In the genomic region with DNA sequence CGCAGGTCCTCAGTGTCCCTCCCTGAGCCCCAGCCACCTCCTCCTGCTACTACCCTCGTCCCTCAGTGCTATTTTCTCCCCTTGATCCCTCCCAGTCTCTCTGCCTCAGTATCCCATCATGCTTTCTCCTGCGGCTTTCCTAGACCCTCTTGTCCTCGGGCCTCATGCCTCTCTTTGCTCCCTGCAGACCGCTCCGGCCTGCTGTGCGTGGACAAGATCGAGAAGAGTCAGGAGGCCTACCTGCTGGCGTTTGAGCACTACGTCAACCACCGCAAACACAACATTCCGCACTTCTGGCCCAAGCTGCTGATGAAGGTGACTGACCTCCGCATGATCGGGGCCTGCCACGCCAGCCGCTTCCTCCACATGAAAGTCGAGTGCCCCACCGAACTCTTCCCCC, we compare ENCODE assay signal across 14 mouse cellular contexts. TPM values are rescaled to one million over a fixed set of nuclear protein-coding genes. Genes with fewer than 3 reads are reported as not detected.
A peak's percentile ranks its signal among the peaks of the same experiment; 100 is the strongest.
DNase-seq lines count a peak whose midpoint lies in the region; ATAC-seq lines count a peak whose summit lies in the region.
"Had no signal": no experiment of that assay in that cellular context is flagged by ENCODE, and none has a peak within 500 bp of the region (broad histone marks: within the 10 kb centered on the region; RNA-seq: fewer than 3 reads in every experiment).

No protein-coding gene starts in this region.

- H3K9ac ChIP-seq in hindbrain, embryonic 16.5 days (ENCODE audit: low read depth, low read length) = no peak overlapping the region
- H3K9ac ChIP-seq in hindbrain, embryonic 11.5 days (ENCODE audit: low read depth, low read length) = no peak overlapping the region
- H3K9ac ChIP-seq: liver, embryonic 14.5 days; neural tube, embryonic 13.5 days had no signal

- no peak overlapping the region for H3K4me2 ChIP-seq in hindbrain, embryonic 16.5 days (ENCODE audit: low read length)
- no peak overlapping the region for H3K4me2 ChIP-seq in hindbrain, embryonic 11.5 days (replicated peaks; ENCODE audit: low read depth, low read length)
- H3K4me2 ChIP-seq: neural tube, embryonic 13.5 days had no signal

- ATAC-seq in hindbrain, embryonic 16.5 days = no peak
- no peak for ATAC-seq in hindbrain, embryonic 11.5 days (ENCODE audit: low FRiP score)
- ATAC-seq: inflammation-experienced regulatory T-cells, adult 6 months had no signal

- no peaks in the 10 kb centered on the region for H3K9me3 ChIP-seq in hindbrain, embryonic 16.5 days (ENCODE audit: control insufficient read depth, low read length)
- no peaks in the 10 kb centered on the region for H3K9me3 ChIP-seq in hindbrain, embryonic 11.5 days (ENCODE audit: control insufficient read depth, low read length)
- H3K9me3 ChIP-seq: neural tube, embryonic 13.5 days had no signal

- peak; percentile 7 for DNase-seq in gastrocnemius, adult 18-20 months (ENCODE audit: low spot score)
- DNase-seq in gastrocnemius, postnatal 10 days = no peak
- DNase-seq in hindbrain, embryonic 11.5 days (ENCODE audit: low spot score) = no peak
- DNase-seq in thymus, postnatal 4 days = peak; percentile 9
- DNase-seq in thymus, postnatal 0 days (ENCODE audit: low spot score) = no peak
- no peak for DNase-seq in adrenal gland, adult (ENCODE audit: inconsistent age in 2 of 2, low spot score in 1 of 2)
- DNase-seq: B cell, adult 2 months; cerebellum, adult 9-10 months; embryo, embryonic 11 days; thymus, postnatal 36 days had no signal

- no peak overlapping the region for H3K4me3 ChIP-seq in hindbrain, embryonic 16.5 days (ENCODE audit: low read length)
- no peak overlapping the region for H3K4me3 ChIP-seq in hindbrain, embryonic 11.5 days (ENCODE audit: low read depth, low read length)
- H3K4me3 ChIP-seq: neural tube, embryonic 13.5 days had no signal

- peaks cover 37% of the 10 kb centered on the region for H3K4me1 ChIP-seq in hindbrain, embryonic 16.5 days (ENCODE audit: control insufficient read depth, insufficient read depth, low read depth, low read length)
- H3K4me1 ChIP-seq in hindbrain, embryonic 11.5 days (replicated peaks; ENCODE audit: control insufficient read depth, insufficient read depth, low read length) = peaks cover 8% of the 10 kb centered on the region

- peaks cover 51% of the 10 kb centered on the region for H3K36me3 ChIP-seq in hindbrain, embryonic 16.5 days (ENCODE audit: control insufficient read depth, insufficient read depth, low read length)
- no peaks in the 10 kb centered on the region; the same call in 1 of the 2 replicates for H3K36me3 ChIP-seq in hindbrain, embryonic 11.5 days (ENCODE audit: control insufficient read depth, insufficient read depth, low read length)

- peak overlapping the region; percentile 17; the same call in 1 of the 2 replicates for H3K27ac ChIP-seq in hindbrain, embryonic 16.5 days (ENCODE audit: low read depth, low read length)
- no peak overlapping the region for H3K27ac ChIP-seq in hindbrain, embryonic 11.5 days (ENCODE audit: low read depth, low read length)
- H3K27ac ChIP-seq: liver, embryonic 14.5 days had no signal

- H3K27me3 ChIP-seq in hindbrain, embryonic 16.5 days (replicated peaks; ENCODE audit: control insufficient read depth, insufficient read depth, low read length) = no peaks in the 10 kb centered on the region
- no peaks in the 10 kb centered on the region for H3K27me3 ChIP-seq in hindbrain, embryonic 11.5 days (ENCODE audit: control insufficient read depth, insufficient read depth, low read length)
- H3K27me3 ChIP-seq: neural tube, embryonic 13.5 days had no signal

- 84% methylated on average over 18 of the region's 18 CpGs for WGBS in hindbrain, embryonic 16.5 days
- 88% methylated on average over 18 of the region's 18 CpGs for WGBS in hindbrain, embryonic 11.5 days

RNA-seq across cellular contexts. Expression of a gene that starts 11.0 kb away (rescaled TPM):
- 100 to 1,000 TPM in 1 of 2 experiments, 10 to 100 TPM in 1; 74.0 to 126 TPM for total RNA-seq in gastrocnemius, adult 18-20 months (2021)
- 10 to 100 TPM; 42.4 to 58.7 TPM for total RNA-seq in gastrocnemius, postnatal 10 days (2021)
- polyA plus RNA-seq in hindbrain, embryonic 16.5 days (2015; fragmentation: Nextera tagmentation; extraction: Ambion mirVana) = 4.9 and 5.6 TPM in 2 replicates
- 0.92 and 1.4 TPM in 2 replicates for polyA plus RNA-seq in hindbrain, embryonic 11.5 days (2014; fragmentation: Nextera tagmentation; extraction: Ambion mirVana)
- polyA plus RNA-seq in thymus, postnatal 0 days (2015; fragmentation: Nextera tagmentation; extraction: Ambion mirVana) = 2.6 and 3.0 TPM in 2 replicates

RNA-seq across cellular contexts. Expression of a gene that starts 23.7 kb away (rescaled TPM):
- 10 to 100 TPM; 78.3 to 85.2 TPM for total RNA-seq in gastrocnemius, adult 18-20 months (2021)
- total RNA-seq in gastrocnemius, postnatal 10 days (2021) = 100 to 1,000 TPM; 149 to 169 TPM
- polyA plus RNA-seq in hindbrain, embryonic 16.5 days (2015; fragmentation: Nextera tagmentation; extraction: Ambion mirVana) = 127 and 144 TPM in 2 replicates
- polyA plus RNA-seq in hindbrain, embryonic 11.5 days (2014; fragmentation: Nextera tagmentation; extraction: Ambion mirVana) = 34.7 and 41.4 TPM in 2 replicates
- polyA plus RNA-seq in thymus, postnatal 0 days (2015; fragmentation: Nextera tagmentation; extraction: Ambion mirVana) = 7.3 and 9.1 TPM in 2 replicates

RNA-seq across cellular contexts. Expression of a gene that starts 31.2 kb away (rescaled TPM):
- 10 to 100 TPM; 50.5 to 56.4 TPM for total RNA-seq in gastrocnemius, adult 18-20 months (2021)
- total RNA-seq in gastrocnemius, postnatal 10 days (2021) = 10 to 100 TPM; 62.6 to 74.1 TPM
- polyA plus RNA-seq in hindbrain, embryonic 16.5 days (2015; fragmentation: Nextera tagmentation; extraction: Ambion mirVana) = 28.2 and 28.6 TPM in 2 replicates
- polyA plus RNA-seq in hindbrain, embryonic 11.5 days (2014; fragmentation: Nextera tagmentation; extraction: Ambion mirVana) = 25.0 and 28.0 TPM in 2 replicates
- polyA plus RNA-seq in thymus, postnatal 0 days (2015; fragmentation: Nextera tagmentation; extraction: Ambion mirVana) = 14.4 and 20.4 TPM in 2 replicates

RNA-seq across cellular contexts. Expression of a gene that starts 34.9 kb away (rescaled TPM):
- total RNA-seq in gastrocnemius, adult 18-20 months (2021) = 10 to 100 TPM; 48.1 to 53.3 TPM
- 10 to 100 TPM; 47.8 to 52.5 TPM for total RNA-seq in gastrocnemius, postnatal 10 days (2021)
- polyA plus RNA-seq in hindbrain, embryonic 16.5 days (2015; fragmentation: Nextera tagmentation; extraction: Ambion mirVana) = 62.5 and 71.1 TPM in 2 replicates
- polyA plus RNA-seq in hindbrain, embryonic 11.5 days (2014; fragmentation: Nextera tagmentation; extraction: Ambion mirVana) = 47.3 and 60.8 TPM in 2 replicates
- 48.3 and 48.5 TPM in 2 replicates for polyA plus RNA-seq in thymus, postnatal 0 days (2015; fragmentation: Nextera tagmentation; extraction: Ambion mirVana)

RNA-seq across cellular contexts. Expression of a gene that starts 40.6 kb away (rescaled TPM):
- 10 to 100 TPM; 14.0 to 15.6 TPM for total RNA-seq in gastrocnemius, adult 18-20 months (2021)
- total RNA-seq in gastrocnemius, postnatal 10 days (2021) = 10 to 100 TPM; 19.1 to 26.2 TPM
- 41.7 and 49.2 TPM in 2 replicates for polyA plus RNA-seq in hindbrain, embryonic 16.5 days (2015; fragmentation: Nextera tagmentation; extraction: Ambion mirVana)
- polyA plus RNA-seq in hindbrain, embryonic 11.5 days (2014; fragmentation: Nextera tagmentation; extraction: Ambion mirVana) = 44.6 and 49.6 TPM in 2 replicates
- 21.8 and 23.8 TPM in 2 replicates for polyA plus RNA-seq in thymus, postnatal 0 days (2015; fragmentation: Nextera tagmentation; extraction: Ambion mirVana)

Comparison
In these comparisons a context has a peak if more than half of its experiments do, and no peak if none do; other contexts are left out.
1. DNase-seq: peak in gastrocnemius, adult 18-20 months (single experiment) and thymus, postnatal 4 days (single experiment); none in gastrocnemius, postnatal 10 days (single experiment), hindbrain, embryonic 11.5 days (single experiment), thymus, postnatal 0 days (single experiment) and adrenal gland, adult (0 of 2).